Mouse (Mus musculus): Measurements from ENCODE around the gene Asb2. TPM values are rescaled to one million over a fixed set of nuclear protein-coding genes. Genes with fewer than 3 reads are reported as not detected.

The Asb2 gene
- total RNA-seq, 2 experiments from 2014 or later: 0.27 to 0.33 TPM

DNA sequence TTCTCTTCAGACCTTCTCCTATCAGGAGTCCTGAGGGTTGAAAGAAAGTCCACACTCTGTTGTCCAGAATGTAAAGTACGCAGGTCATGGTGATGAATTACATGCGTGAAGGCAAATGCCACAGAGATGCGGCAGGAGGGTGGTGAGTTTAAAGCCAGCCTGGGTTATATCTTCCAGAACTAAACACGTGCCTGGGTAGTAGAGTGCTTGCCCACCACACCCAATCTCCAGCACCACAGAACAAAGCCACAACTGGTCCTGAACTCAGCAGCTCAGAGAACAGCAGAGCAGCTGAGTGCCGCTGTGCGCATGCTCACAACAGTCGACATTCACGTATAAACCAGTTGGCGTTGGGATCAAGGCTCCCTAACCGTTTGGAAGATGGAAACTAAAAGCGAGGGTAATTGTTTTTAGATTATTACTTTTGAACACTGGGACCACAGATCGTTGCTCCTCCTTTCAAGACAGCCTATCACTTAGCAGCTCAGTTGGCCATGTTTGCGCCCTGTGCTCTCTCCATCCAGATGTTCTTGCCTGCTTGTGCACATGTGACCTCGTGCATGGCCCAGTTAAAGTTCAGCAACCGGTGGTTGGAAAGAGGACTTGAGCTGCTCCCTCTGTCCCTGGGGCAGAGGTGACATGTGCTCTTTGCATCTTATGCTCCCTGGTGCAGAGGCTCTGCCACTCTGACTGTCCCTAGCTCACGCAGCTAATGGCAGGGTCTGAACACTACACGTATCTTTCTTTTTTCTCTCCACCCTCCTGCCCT is 5.9 kb upstream of the Asb2 start:
- no peak for ATAC-seq (ENCODE audit: poor library complexity, severe bottlenecking)

DNA sequence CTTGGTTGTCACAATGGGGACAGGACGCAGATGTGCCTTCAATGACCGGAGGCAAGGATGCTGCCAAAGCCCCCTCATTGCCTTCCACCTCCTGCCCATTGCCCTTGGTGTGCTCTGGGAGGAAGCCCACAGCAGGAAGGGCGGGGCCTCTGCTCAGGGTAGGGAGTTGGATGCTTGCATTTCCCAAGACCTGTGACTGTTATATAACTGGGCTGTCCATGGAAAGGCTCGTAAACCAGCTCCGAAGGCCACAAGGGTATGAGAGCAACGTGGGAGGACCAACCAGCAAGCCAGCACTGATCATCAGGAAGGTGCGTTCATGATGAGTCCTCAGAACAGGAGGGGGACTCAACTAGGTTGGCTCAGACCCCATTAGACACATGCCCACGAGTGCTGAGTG is 5.0 kb upstream of the Asb2 start:
- no peak for ATAC-seq (ENCODE audit: poor library complexity, severe bottlenecking)

DNA sequence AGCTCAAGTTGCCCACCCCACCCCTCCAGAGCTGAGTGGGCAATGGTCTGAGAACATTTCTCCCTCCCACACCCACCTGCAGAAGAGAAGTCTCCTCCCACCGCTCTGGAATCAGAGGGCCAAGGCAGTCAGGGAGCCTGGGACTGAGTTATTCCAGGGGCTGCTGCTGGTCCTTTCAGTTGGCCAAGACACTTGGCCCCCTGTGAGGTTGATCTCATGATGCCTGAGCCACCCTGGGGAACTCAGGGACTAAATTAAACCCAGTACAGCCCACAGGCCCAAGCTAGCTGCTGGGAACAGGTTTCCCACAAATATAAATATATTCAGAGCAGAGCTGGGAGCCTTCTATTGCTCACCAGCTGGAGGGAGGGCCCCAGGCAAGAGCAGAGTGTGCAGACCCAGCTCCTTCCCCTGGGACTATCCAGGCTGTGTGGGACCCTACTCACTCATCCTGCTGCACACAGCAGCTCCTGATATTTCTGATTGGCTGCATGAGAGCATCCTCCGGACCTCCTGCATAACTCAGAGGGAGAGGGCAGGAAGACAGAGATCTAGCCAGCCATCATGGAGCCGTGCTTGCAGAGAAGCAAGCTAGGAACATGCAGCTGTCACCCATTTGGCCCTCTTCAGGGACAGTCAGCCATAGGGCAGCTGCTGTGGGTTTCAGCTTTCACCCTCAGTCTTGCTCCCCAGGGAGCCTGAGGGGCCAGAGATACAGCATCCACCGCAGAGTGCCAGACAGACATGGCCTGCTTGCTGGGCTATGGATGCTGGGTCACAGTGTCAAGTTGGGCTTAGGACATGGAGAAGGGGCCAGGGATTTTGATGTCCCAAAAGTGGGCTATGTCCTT is 3.4 kb upstream of the Asb2 start:
- no peak for ATAC-seq (ENCODE audit: poor library complexity, severe bottlenecking)

DNA sequence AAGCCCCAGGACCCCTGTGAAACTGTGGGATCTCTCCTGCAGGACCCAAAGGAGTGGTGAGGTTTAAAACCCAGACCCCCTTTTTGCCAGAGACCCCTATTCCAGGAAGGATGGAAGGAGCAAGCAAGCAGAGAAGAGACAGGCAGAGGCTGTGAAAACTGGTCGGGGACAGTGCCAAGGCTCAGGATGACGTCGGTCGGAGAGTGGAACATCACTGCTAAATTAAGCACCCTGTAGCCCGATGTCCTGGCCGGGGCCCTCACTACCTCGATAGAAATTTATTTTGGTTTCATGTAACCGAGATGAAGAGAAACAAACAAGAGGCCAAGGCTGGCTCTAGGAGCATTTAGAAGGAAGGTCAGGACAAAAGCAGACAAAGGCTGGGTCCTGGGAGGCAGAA is 2.4 kb upstream of the Asb2 start:
- no peak for ATAC-seq (ENCODE audit: poor library complexity, severe bottlenecking)

DNA sequence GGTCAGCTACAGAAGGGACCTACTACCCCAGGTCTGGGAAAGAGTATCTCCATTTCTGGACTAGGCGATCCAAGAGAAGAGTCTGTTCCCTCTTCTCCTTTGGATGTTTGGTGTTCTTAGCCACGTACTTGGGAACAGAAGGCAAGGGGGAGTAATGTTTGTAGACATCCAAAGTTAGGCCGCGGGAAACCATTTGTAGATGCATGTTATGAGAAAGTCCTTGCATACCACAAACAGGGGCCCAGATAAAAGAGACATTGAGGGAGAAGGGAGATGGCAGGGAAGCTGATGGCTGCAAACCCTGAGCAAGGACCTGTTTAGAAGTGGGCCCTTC is 581 bp upstream of the Asb2 start:
- no peak for ATAC-seq (ENCODE audit: poor library complexity, severe bottlenecking)

DNA sequence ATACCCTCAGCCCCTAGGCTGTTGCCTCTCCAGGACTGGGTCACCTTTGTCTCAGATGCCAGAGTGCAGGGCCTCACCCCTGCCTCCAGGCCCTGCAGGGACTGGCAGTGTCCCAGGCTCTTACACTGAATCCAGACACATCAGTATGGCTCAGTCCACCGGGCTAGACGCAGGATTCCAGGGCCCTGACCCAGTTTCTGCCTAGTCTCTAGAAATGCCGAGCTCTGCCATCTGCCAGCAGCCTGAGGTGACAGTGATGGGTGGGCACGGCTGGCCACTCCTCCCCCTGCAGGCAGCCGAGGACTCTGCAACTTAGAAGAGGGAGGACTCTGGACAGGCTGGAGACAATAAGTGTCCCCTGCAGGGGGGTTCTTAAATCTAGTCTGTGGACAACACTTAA is 2.3 kb downstream of the Asb2 start:
- ATAC-seq (ENCODE audit: poor library complexity, severe bottlenecking): 0 out of 2 replicates have a peak, but pooled peaks have one; percentile 28

DNA sequence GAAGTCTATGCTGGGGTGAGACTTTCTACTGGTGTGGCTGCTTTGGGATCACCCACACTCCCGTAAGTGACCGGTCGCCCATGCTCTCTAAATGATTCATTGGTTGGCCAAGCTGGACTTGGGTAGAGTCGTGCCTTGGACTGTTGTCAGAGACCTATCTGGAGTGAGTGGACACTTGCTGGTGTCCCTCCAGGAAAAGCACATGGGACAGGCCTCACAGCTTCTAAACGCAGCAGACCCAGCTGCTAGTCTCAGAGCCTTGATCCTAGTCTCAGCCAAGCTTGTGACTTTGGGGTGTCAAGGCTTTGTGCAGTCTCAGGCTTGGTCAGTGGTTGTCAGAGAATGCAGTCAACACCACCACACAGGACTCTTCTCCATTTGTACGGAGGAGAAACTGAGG is 3.1 kb downstream of the Asb2 start:
- no peak for ATAC-seq (ENCODE audit: poor library complexity, severe bottlenecking)

DNA sequence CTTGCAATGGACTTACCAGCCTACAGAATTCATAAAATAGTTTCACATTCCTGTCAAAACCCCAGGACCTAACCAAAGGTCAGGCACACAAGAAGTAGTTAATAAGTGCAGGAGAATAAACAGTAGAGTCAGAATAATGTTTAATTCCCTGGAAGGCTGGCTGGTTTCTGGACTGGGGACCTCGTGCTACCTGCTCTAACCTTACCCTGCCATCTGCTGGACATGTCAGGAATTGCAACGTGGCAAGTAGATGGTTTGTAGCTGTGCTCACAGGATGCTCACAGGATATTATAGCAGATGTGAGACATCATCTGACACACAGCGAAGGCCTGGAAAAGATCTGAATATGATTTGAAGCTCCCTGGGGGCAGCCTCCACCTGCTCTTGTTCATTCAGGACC is 7.3 kb downstream of the Asb2 start:
- ATAC-seq (ENCODE audit: poor library complexity, severe bottlenecking): peak; percentile 73

DNA sequence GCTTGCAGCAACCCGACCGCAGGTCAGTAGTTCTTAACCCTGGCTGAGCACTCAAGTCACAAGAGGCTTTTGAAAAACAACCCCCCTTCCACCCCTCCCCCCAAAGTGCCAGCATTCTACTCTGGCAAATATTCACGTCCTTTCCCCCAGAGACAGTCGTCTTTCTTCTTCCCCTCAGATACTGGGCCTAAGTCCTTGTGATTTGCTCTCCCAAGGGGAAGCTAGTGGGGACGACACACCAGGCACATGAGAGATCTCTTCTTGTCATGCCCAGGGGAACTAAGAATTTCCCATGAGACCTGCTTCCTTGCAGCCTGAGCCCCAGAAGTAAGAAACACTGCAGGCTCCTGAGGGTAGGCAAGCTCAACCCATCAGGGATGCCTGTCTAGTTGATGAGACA is 8.4 kb downstream of the Asb2 start:
- no peak for ATAC-seq (ENCODE audit: poor library complexity, severe bottlenecking)

DNA sequence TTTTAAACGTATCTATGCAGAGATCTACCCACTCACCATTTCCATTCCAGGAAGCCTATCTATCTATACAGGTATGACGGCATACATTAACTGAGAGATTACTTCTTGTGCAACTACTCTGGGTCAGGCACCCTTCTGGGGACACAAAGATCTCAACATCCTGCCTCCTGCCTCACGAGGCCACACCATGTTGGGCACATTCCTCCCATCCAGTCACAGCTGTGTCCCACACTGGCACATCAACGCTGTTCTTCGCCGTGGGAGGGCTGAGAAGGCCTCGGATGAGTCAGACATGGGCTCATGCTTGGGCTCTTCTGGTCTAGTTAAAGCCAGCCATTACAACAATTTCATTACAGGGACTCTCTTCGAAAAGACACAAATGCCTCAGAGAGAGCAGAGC is 8.9 kb downstream of the Asb2 start:
- ATAC-seq (ENCODE audit: poor library complexity, severe bottlenecking): no peak

DNA sequence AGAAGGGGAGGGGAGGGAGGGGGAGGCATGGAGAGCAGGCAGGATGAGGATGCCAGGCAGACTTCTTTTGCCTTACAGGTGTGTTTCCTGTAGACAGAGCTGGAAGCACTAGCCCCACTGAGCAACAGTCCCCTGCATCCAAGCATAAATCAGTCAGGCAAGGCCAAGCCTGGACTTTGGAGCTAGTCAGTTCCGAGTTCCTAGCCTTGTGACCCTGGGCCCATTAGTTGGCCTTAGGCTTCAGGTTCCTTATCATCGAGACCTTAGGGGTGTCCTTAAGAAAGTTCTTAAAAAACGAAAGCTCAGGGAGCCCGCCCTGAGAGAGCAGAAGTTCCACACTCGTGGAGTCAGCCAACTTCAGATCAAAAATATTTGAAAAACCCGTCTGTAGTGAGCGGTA is 10.9 kb downstream of the Asb2 start:
- ATAC-seq (ENCODE audit: poor library complexity, severe bottlenecking): no peak

DNA sequence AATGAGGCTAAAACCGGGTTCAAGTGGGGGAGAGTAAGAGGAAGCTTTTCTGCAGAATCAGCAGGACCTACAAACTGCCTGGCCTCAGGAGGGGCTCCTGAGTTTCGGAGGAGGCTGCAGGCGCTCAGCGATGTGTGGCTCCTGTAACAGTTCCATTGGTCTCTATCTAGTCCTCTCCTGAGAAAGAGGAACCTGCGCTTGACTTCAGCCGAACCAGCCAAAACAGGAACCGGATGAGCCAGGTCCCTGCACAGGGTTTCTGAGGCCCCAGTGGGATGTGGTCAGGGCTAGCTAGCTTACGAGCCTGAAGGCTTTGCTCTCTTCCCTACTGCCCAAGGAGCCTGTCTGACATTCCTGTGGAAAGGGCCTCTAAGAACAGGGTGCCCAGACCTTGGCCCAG is 12.3 kb downstream of the Asb2 start:
- peak; percentile 83 for ATAC-seq (ENCODE audit: poor library complexity, severe bottlenecking)

DNA sequence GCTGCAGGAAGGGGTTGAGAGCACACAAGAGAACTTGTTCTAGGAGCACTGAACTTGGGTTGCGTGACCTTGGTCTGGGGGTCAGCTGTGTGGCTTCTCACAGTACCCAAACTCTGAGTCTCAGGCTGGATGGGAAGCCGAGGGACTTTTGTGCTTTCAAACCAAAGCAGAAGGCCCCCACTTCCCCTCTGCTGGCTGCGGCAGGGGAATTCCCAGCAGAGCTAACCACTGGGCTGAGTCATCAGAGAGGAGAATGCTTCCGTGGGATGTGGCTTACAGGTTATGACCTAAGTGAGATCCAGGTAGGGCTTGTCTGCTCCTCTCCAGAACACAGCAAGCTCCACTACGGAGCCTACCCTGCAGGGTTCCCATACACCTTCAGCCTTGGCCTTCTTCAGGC is 14.6 kb downstream of the Asb2 start:
- ATAC-seq (ENCODE audit: poor library complexity, severe bottlenecking): peak; percentile 66

DNA sequence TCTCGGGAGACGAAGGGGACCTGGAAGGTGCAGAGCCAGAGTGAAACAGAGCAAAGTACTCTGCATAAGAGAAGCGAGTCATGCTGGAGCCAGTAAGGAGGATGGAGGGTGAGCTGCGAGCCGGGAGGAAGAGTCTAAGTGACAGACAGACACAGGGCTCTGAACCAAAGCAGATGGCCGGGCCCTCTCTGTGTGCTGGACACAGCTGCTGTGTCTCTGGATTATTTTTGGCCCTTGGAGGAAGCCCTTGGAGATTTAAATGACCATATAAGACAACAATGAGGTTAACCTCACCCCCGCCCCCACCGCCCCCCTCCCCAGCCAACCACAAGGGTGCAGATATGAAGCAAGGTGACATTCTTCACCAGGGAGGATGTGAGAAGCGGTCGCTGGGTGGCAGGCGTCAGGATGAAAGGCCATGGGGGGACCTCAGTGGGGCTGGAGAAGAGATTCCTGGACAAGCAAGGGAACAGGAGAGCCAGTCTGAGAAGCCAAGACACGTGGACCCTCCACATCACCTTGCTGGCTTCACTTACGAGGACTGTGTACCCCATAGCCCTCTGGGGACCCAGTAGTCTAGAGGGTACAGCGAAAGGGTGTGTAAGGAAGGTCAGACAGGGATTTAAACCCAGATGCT is 17.5 kb downstream of the Asb2 start:
- ATAC-seq (ENCODE audit: poor library complexity, severe bottlenecking): 0 out of 2 replicates have a peak, but pooled peaks have one; percentile 4

DNA sequence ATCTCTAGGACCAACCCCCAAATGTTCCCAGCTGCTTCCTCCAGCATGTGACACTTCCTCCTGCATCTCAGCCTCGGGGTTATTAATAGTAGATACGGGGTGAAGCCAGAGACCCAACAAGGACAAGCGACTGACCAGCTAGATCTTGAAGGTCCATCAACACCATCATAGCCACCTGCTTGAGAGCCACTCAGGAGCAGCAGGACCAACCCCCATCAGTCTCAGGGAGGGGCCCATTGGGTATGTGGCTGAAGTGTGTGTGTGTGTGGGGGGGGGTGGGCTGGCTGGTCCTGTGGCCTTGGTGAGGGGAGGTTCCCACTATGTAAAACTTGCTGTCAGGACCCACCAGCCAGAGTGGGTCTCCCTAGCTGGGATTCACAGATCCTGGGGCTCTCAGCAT is 19.0 kb downstream of the Asb2 start:
- ATAC-seq (ENCODE audit: poor library complexity, severe bottlenecking): no peak

DNA sequence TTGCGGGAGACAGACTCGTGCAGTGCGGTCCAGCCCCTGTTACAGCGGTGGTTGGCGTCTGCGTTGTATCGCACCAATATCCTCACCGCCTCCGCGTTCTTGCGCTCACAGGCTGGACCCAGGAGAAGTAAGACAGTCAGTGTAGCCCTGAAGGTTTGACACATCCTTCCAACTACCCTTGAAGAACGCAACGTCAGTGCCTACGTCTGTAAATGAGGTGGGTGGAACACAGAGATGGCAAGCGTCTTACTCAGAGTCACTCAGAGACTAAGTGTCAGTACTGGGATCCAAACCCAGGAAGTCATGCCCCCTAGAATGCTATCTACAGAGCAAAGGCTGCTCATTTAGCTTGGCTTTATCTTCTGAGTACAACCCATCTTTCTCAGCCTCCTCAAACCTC is 22.4 kb downstream of the Asb2 start:
- no peak for ATAC-seq (ENCODE audit: poor library complexity, severe bottlenecking)

DNA sequence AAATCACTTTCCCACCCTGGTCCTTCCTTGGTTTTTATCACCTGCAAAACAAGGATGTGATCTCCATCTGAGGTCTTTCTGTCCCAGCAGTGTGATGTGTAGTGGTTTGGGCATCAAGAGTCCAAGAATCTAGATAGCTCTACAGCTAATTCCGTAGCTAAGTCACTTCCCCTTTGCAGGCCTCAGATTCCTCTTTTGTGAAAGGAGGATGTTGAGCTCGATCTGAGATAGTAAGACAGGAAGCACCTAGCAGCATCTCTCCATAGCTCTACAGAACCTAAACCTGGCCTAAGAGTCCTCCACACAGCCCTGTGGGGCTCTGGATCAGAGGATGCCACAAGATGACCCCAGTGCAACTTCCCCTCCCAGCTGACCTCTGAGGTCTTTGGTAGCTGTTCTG is 22.9 kb downstream of the Asb2 start:
- ATAC-seq (ENCODE audit: poor library complexity, severe bottlenecking): peak; percentile 89

DNA sequence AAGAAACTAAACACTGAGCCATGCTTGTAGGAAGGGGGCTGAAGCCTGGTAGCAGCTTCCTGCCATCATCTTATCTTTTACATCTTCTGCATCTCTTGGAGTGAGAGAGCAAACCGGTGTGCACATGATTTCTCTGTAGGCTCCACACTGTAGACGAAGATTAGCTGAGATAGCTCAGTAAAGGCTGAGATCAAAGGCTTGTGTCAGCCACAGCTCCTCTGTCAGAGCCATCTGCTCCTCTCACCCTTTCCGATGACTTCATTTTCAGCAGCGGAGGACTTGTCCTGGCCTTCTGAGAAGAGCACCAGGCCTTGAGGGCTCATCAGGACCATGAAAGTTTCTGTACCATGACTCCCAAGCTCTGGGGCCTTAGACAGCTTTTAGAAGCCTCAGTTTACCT is 24.3 kb downstream of the Asb2 start:
- ATAC-seq (ENCODE audit: poor library complexity, severe bottlenecking): peak; percentile 12; the same call in 1 of the 2 replicates

DNA sequence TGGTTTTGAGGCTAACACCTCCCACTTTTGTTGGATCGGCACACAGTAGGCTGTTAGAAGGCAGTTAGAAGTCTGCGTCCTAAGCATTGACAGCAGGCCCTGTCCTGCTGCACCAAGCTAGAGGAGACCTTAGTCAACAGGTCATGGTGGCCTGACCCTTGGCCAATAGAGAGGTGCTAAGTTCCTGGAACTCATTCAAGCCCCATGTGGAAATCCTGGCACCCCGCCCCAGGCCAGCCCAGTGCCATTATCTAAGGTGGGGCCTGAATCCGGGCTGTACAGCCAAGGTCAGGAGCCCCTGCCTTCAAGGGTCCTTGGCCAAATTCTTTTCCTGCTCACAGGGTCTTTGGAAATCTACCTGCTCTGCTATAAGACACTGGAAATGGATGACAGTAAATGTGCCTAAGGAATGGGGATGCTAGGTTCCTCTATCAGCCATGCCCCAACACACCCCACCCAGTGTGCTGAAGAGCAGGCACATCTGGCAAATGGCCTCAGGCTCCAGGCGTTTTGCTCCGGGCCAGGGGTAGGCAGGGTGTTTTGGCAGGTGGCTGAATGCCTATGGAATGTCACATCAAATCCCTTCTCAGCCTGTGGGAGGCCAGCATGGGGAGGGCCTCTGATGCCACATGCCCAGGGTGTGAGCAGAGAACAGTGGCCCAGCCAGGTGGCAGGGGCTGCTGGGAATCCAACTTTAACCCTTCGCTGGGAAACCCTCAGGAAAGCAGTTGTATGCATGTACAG is 27.2 kb downstream of the Asb2 start:
- no peak for ATAC-seq (ENCODE audit: poor library complexity, severe bottlenecking)

DNA sequence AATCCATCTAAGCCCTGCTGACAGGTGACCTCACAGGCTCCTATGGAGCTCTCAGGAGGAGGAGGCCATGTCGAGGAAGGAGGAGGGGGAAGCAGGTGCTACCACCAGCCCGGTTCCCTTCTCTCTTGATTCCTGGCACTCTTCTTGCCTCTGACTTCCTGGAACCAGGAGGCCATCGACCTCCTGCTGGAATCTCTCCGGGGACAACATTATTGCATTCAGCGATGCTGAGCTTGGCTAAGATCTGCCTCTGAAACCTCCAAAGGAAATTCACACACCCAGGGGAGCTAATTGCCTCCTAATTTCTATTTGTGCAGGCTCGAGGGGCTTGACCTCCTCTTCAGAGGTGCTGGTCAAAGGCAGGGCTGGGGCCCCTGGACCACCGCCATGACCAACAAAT is 28.7 kb downstream of the Asb2 start:
- no peak for ATAC-seq (ENCODE audit: poor library complexity, severe bottlenecking)

DNA sequence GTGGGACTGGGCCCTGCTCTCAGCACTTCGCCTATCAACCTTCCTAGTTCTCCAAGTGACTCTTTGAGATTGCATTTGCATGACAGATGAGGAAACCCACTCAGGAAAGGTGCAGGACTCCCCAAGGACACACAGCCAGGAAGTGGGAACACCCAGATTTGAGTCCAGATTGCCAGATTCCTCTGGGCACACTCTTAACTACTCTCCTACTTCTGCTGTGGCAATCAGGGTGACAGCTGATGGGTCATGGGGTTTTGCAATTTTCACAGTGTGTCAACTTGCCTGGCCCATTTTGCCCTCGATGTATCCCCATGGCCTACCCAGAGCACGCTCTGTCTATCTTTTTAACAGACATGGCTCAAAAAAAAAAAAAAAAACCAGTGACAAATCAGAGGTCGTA is 29.2 kb downstream of the Asb2 start:
- peak; percentile 19; the same call in 1 of the 2 replicates for ATAC-seq (ENCODE audit: poor library complexity, severe bottlenecking)

All from megakaryocyte, adult 5-6 weeks (primary cell).